Mouse (Mus musculus) lung, postnatal 0 days (tissue): ENCODE measurements at regions not wholly inside any gene's neighbourhood (a gene's known extent, or its start where the extent isn't known, plus 50 kb on each side); places are given as distances from the start of the nearest gene placed in this dataset.

Experiments used
- CTCF ChIP-seq: IDR thresholded peaks from 2 replicates; pipeline ENCODE4 v1.5.1; 2016; ENCODE audit warnings: antibody characterized with exemption, mild to moderate bottlenecking
- EP300 ChIP-seq: IDR thresholded peaks from 2 replicates; pipeline ENCODE4 v1.6.1; 2016; ENCODE audit warnings: antibody characterized with exemption, mild to moderate bottlenecking, control low read depth

DNA sequence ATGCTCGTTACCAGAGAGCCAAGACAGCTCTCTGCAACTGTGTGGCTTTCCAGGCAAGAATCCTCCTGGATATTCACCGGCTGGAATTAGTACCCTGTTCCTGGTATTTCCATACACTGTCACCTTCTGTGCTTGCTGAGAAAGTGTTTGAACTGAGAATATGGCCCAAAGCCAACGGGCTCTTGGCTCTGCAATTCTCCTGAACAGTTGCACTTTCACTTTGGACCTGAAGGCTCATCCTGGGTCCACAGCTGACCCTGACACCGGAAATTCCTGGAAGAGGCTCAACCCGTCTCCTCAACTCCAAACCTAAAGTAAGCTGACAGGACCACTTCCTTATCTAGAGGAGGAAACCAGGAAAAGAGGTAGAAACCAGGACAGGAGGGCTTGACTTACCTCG is 69.7 kb upstream of the Ipo5 start:
- TF ChIP-seq CTCF, result no peak
- no peak for TF ChIP-seq EP300
